Mouse (Mus musculus) intestine, embryonic 16.5 days (tissue): ENCODE data around the gene Fto. TPM values are rescaled to one million over a fixed set of nuclear protein-coding genes. Genes with fewer than 3 reads are reported as not detected.

Experiments used
- ATAC-seq: fragments of 200-750 bp; cut with Nextera tagmentation; 2 replicates; pipeline ENCODE4 v1.8.0; 2017; ENCODE audit warnings: moderate TSS enrichment, moderate library complexity
- H3K27ac ChIP-seq: fragments of 300-500 bp; sonication (generic); 2 replicates; pipeline ENCODE4 v1.5.1; 2014; ENCODE audit warnings: mild to moderate bottlenecking, low read length
- H3K27me3 ChIP-seq: fragments of 300-500 bp; sonication (generic); replicated peaks from 2 replicates; pipeline ENCODE4 v1.6.1; 2014; ENCODE audit warnings: low read length, control low read depth, mixed read lengths; ENCODE audit not compliant: control insufficient read depth, insufficient read depth
- H3K36me3 ChIP-seq: fragments of 300-500 bp; sonication (generic); 2 replicates; pipeline ENCODE4 v1.6.1; 2014; ENCODE audit warnings: low read length, control low read depth; ENCODE audit not compliant: control insufficient read depth, insufficient read depth
- H3K4me1 ChIP-seq: fragments of 300-500 bp; sonication (generic); 2 replicates; pipeline ENCODE4 v1.6.1; 2014; ENCODE audit warnings: low read length, control low read depth, mixed read lengths; ENCODE audit not compliant: control insufficient read depth, insufficient read depth
- H3K4me2 ChIP-seq: fragments of 300-500 bp; sonication (generic); 2 replicates; pipeline ENCODE4 v1.6.1; 2014; ENCODE audit warnings: low read depth, low read length, control low read depth
- H3K4me3 ChIP-seq: fragments of 300-500 bp; sonication (generic); 2 replicates; pipeline ENCODE4 v1.5.1; 2014; ENCODE audit warnings: mild to moderate bottlenecking, low read length
- H3K9ac ChIP-seq: fragments of 300-500 bp; sonication (generic); 2 replicates; pipeline ENCODE4 v1.6.1; 2014; ENCODE audit warnings: low read depth, low read length
- H3K9me3 ChIP-seq: fragments of 300-500 bp; sonication (generic); 2 replicates; pipeline ENCODE4 v1.6.1; 2016; ENCODE audit warnings: low read length, control low read depth; ENCODE audit not compliant: control insufficient read depth
- WGBS: fragments of 180-500 bp; shearing (Covaris S2); extraction: QIAGEN DNeasy Blood & Tissue Kit; methylation state at CpG from one replicate; pipeline ENCODE4 v1.1.7; 2014; 5-methylcytosine and 5-hydroxymethylcytosine counted together
- polyA plus RNA-seq: library from polyadenylated mRNA; unstranded; fragments of >200 nt; fragmentation: Nextera tagmentation; extraction: Ambion mirVana; gene quantifications from 2 replicates; pipeline ENCODE4 v1.2.1, GENCODE M21; 2015

The Fto gene
- polyA plus RNA-seq, 1 experiment from 2014 or later: 58.1 TPM

- H3K27ac ChIP-seq: no peak overlapping the region
- no peaks in the 10 kb centered on the region for H3K27me3 ChIP-seq
- 65% methylated on average over 14 of the region's 14 CpGs for WGBS
- 0 out of 2 replicates have a peak, but pooled peaks cover 2% of the 10 kb centered on the region for H3K36me3 ChIP-seq
- no peaks in the 10 kb centered on the region for H3K4me1 ChIP-seq
- ATAC-seq: no peak
- no peaks in the 10 kb centered on the region for H3K9me3 ChIP-seq
- no peak overlapping the region for H3K4me2 ChIP-seq
- no peak overlapping the region for H3K4me3 ChIP-seq
- H3K9ac ChIP-seq: no peak overlapping the region
Observed at GRCm38 (mm10) chr8:91599349-91599837, 286.1 kb downstream of the Fto start.

GRCm38 (mm10) chr8:91603751-91604150, 290.4 kb downstream of the Fto start:
- no peak overlapping the region for H3K4me2 ChIP-seq

GRCm38 (mm10) chr8:91605901-91606300, 292.6 kb downstream of the Fto start:
- no peaks in the 10 kb centered on the region for H3K27me3 ChIP-seq
- ATAC-seq: no peak
- no peaks in the 10 kb centered on the region for H3K9me3 ChIP-seq
- WGBS: 70% methylated on average over 8 of the region's 8 CpGs
- no peak overlapping the region for H3K4me2 ChIP-seq
- H3K4me3 ChIP-seq: no peak overlapping the region
- H3K36me3 ChIP-seq: no peaks in the 10 kb centered on the region
- no peak overlapping the region for H3K9ac ChIP-seq
- no peak overlapping the region for H3K27ac ChIP-seq
- H3K4me1 ChIP-seq: 0 out of 2 replicates have a peak, but pooled peaks cover 2% of the 10 kb centered on the region

More at GRCm38 (mm10) chr8:91603751-91604150, 290.4 kb downstream of the Fto start:
- Histone ChIP-seq H3K9ac (no peak overlapping the region), H3K9me3 (no peaks in the 10 kb centered on the region), H3K4me1 (0 out of 2 replicates have a peak, but pooled peaks cover 2% of the 10 kb centered on the region), H3K4me3 (no peak overlapping the region), H3K36me3 (0 out of 2 replicates have a peak, but pooled peaks cover 2% of the 10 kb centered on the region), H3K27me3 (no peaks in the 10 kb centered on the region), H3K27ac (no peak overlapping the region)
- no peak for ATAC-seq
- 96% methylated on average over 9 of the region's 9 CpGs for WGBS

- Histone ChIP-seq H3K9ac (no peak overlapping the region), H3K4me1 (0 out of 2 replicates have a peak, but pooled peaks cover 2% of the 10 kb centered on the region), H3K4me2 (no peak overlapping the region), H3K4me3 (no peak overlapping the region), H3K36me3 (no peaks in the 10 kb centered on the region), H3K27me3 (no peaks in the 10 kb centered on the region), H3K27ac (no peak overlapping the region), H3K9me3 (no peaks in the 10 kb centered on the region)
- ATAC-seq: no peak
- WGBS: 87% methylated on average over 5 of the region's 5 CpGs
Observed at GRCm38 (mm10) chr8:91607091-91607490, 293.8 kb downstream of the Fto start.

- no peak overlapping the region for H3K9ac ChIP-seq
- 60% methylated on average over 7 of the region's 7 CpGs for WGBS
Observed at GRCm38 (mm10) chr8:91611191-91611590, 297.9 kb downstream of the Fto start.

DNA sequence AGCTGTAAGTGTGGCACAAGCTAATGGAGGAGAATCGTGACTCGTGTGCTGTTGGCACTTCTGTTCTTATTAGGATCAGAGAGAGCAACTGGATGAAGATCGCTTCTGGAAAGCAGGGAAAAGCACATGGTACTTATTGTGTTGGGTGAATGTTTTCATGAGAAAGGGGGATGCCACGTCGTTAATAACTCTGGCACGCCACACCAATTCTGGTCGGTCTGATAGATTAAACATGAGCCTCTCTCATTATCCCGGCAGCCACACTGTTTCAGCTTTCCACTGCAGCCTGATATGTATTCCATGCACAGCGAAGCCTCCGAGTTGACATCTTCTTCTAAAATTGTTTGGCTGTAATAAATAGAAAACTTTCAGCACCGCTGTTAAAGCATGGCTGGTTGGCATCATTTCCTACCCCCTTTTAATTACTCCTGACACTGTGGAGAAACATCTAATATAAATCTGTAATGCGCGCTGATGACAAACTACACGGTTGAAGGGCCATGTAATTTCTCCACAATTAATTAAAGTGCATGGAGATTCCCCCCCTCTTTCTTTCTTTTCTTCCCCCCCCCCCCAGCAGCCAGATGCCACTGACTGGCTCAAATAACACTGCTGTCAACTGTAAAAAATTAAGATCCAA, 298.5 kb downstream of the Fto start:
- no peak for ATAC-seq
- Histone ChIP-seq H3K27me3 (no peaks in the 10 kb centered on the region), H3K27ac (no peak overlapping the region), H3K9ac (no peak overlapping the region), H3K4me3 (no peak overlapping the region), H3K4me2 (no peak overlapping the region), H3K36me3 (no peaks in the 10 kb centered on the region), H3K4me1 (0 out of 2 replicates have a peak, but pooled peaks cover 2% of the 10 kb centered on the region), H3K9me3 (no peaks in the 10 kb centered on the region)
- 70% methylated on average over 14 of the region's 14 CpGs for WGBS

More at GRCm38 (mm10) chr8:91611191-91611590, 297.9 kb downstream of the Fto start:
- no peaks in the 10 kb centered on the region for H3K36me3 ChIP-seq
- H3K4me1 ChIP-seq: 0 out of 2 replicates have a peak, but pooled peaks cover 2% of the 10 kb centered on the region
- no peak overlapping the region for H3K27ac ChIP-seq
- ATAC-seq: no peak
- H3K9me3 ChIP-seq: no peaks in the 10 kb centered on the region
- no peak overlapping the region for H3K4me2 ChIP-seq
- no peak overlapping the region for H3K4me3 ChIP-seq
- H3K27me3 ChIP-seq: no peaks in the 10 kb centered on the region

- Histone ChIP-seq H3K36me3 (no peaks in the 10 kb centered on the region), H3K4me1 (no peaks in the 10 kb centered on the region), H3K27me3 (no peaks in the 10 kb centered on the region), H3K4me2 (no peak overlapping the region), H3K27ac (no peak overlapping the region), H3K9ac (no peak overlapping the region), H3K4me3 (no peak overlapping the region), H3K9me3 (no peaks in the 10 kb centered on the region)
- no peak for ATAC-seq
- 55% methylated on average over 18 of the region's 18 CpGs for WGBS
Observed at GRCm38 (mm10) chr8:91612387-91613130, 299.2 kb downstream of the Fto start.

DNA sequence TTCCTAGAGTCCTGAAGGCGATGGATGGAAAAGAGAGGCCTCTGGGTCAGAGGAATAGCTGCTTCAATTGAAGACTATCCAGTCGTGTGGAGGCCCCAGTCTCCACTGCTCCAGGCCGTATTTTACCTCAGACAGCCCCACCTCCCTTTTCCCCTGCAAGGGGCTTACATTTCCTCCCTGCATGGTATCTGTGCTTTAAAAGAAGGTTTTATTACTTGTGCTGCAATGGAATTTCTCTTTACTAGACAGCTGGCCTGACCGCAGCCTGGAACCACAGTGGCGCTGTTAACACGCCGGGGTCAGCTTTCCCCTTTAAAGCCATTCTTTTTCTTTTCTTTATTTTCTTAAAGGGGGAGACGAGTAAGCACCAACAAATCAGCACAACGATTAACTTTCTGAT, 300.3 kb downstream of the Fto start:
- no peak overlapping the region for H3K4me2 ChIP-seq
- no peaks in the 10 kb centered on the region for H3K4me1 ChIP-seq
- no peaks in the 10 kb centered on the region for H3K27me3 ChIP-seq
- ATAC-seq: no peak
- H3K9me3 ChIP-seq: no peaks in the 10 kb centered on the region
- no peaks in the 10 kb centered on the region for H3K36me3 ChIP-seq
- WGBS: 52% methylated on average over 9 of the region's 9 CpGs
- H3K4me3 ChIP-seq: no peak overlapping the region
- no peak overlapping the region for H3K9ac ChIP-seq
- H3K27ac ChIP-seq: no peak overlapping the region

GRCm38 (mm10) chr8:91615196-91615595, 301.9 kb downstream of the Fto start:
- no peak for ATAC-seq
- Histone ChIP-seq H3K4me3 (no peak overlapping the region), H3K36me3 (no peaks in the 10 kb centered on the region), H3K27me3 (no peaks in the 10 kb centered on the region), H3K27ac (no peak overlapping the region), H3K9ac (no peak overlapping the region), H3K4me2 (no peak overlapping the region), H3K9me3 (no peaks in the 10 kb centered on the region), H3K4me1 (no peaks in the 10 kb centered on the region)
- WGBS: 90% methylated on average over 8 of the region's 8 CpGs
